Mouse (Mus musculus) heart, postnatal 36 days (tissue): ENCODE measurements at regions not wholly inside any gene's neighbourhood (a gene's known extent, or its start where the extent isn't known, plus 50 kb on each side); places are given as distances from the start of the nearest gene placed in this dataset.
A peak's percentile ranks its signal among the peaks of the same experiment; 100 is the strongest.

Experiments
- DNase-seq, 2 experiments: peaks; one replicate each; pipeline ENCODE4 v3.0.0; 2021 to 2022
- intact Hi-C: fragments of 180-260 bp; cut with DNase I; formaldehyde crosslinking; loops from one replicate; pipeline ENCODE4 v1.15.1; 2025

GRCm38 (mm10) chr2:70914372-70914771 is 88.8 kb upstream of the Tlk1 start:
- intact Hi-C loops = no loop called here
- DNase-seq = no peak

GRCm38 (mm10) chr2:70909401-70909800 is 83.9 kb upstream of the Tlk1 start:
- DNase-seq = no peak
- intact Hi-C loops = no loop called here

- no peak for DNase-seq
- intact Hi-C loops = no loop called here
These were observed 83.1 kb upstream of the Tlk1 start for GRCm38 (mm10) chr2:70908579-70908978.

- intact Hi-C loops = no loop called here
These were observed 80.7 kb upstream of the Tlk1 start for GRCm38 (mm10) chr2:70906216-70906615.

GRCm38 (mm10) chr2:70904429-70904828 is 78.9 kb upstream of the Tlk1 start:
- intact Hi-C loops = no loop called here
- DNase-seq = no peak

More at GRCm38 (mm10) chr2:70906216-70906615, 80.7 kb upstream of the Tlk1 start:
- no peak for DNase-seq

- no peak for DNase-seq
- intact Hi-C loops = no loop called here
These were observed 76.7 kb upstream of the Tlk1 start for GRCm38 (mm10) chr2:70902196-70902595.

- DNase-seq = peak; percentile 13 to 16
These were observed 76.0 kb upstream of the Tlk1 start for GRCm38 (mm10) chr2:70901479-70901878.

GRCm38 (mm10) chr2:70899056-70899455 is 73.5 kb upstream of the Tlk1 start:
- DNase-seq = no peak
- intact Hi-C loops = no loop called here

More at GRCm38 (mm10) chr2:70901479-70901878, 76.0 kb upstream of the Tlk1 start:
- intact Hi-C loops = no loop called here

- no peak for DNase-seq
- intact Hi-C loops = no loop called here
These were observed 72.9 kb upstream of the Tlk1 start for GRCm38 (mm10) chr2:70898396-70898795.

- intact Hi-C loops = no loop called here
These were observed 71.8 kb upstream of the Tlk1 start for GRCm38 (mm10) chr2:70897373-70897772.

GRCm38 (mm10) chr2:70889522-70890100 is 64.1 kb upstream of the Tlk1 start:
- intact Hi-C loops = no loop called here
- DNase-seq = peak in 1 of 2 experiments; percentile 22

More at GRCm38 (mm10) chr2:70897373-70897772, 71.8 kb upstream of the Tlk1 start:
- no peak for DNase-seq

- no peak for DNase-seq
- intact Hi-C loops = no loop called here
These were observed 63.4 kb upstream of the Tlk1 start for GRCm38 (mm10) chr2:70888840-70889469.

GRCm38 (mm10) chr2:70886831-70887230 is 61.3 kb upstream of the Tlk1 start:
- intact Hi-C loops = no loop called here
- DNase-seq = no peak

GRCm38 (mm10) chr2:70885674-70886073 is 60.1 kb upstream of the Tlk1 start:
- DNase-seq = no peak
- intact Hi-C loops = no loop called here

GRCm38 (mm10) chr2:70877333-70878080 is 52.0 kb upstream of the Tlk1 start:
- no peak for DNase-seq
- intact Hi-C loops = no loop called here

- intact Hi-C loops = no loop called here
These were observed 50.7 kb upstream of the Tlk1 start for GRCm38 (mm10) chr2:70876251-70876650.

More at GRCm38 (mm10) chr2:70876251-70876650, 50.7 kb upstream of the Tlk1 start:
- no peak for DNase-seq
